Mouse (Mus musculus) cerebellum, postnatal 25 days (tissue): ENCODE data around the gene Mcu.

Source experiments
- DNase-seq, 2 experiments: peaks; one replicate each; pipeline ENCODE4 v3.0.0; 2021; ENCODE audit warnings: mixed read lengths in 2 of 2

Gene Mcu

DNA sequence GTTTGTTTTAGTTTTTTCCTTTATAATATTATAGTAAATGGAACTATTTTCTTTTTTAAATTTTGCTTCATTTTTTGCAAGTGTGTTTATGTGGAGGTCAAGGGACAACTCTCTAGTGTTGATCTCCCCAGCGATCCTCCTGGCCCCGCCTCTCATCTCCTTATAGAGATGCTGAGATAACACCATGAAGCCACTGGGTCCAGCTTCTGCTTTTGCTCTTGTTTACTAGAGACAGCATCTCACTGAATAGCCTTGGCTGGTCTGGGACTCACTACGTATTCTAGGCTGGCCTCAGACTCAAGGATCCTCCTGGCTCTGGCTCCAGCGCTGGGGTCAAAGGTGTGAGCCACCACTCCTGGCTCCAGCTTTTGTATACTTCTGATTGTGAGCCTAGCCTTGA is 197.0 kb downstream of the Mcu start:
- no peak for DNase-seq

DNA sequence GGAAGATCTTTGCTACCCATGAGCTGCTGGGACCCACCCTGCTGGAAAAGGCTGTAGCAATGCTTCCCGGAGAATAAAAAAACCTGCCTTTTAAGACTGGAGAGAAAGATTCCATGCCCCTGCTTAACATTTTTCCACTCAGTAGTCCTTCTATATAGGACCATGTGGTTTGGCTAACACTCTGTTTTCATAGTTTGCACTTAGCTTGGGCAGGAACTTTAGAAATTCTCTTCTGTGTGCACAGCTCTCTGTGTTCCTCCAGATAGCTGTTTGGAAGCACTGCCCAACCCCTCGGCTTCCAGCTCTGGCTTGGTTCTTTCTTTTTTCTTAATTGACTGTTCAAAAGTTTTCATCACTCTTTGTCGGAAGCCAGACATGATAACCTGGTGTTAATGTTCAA is 199.9 kb downstream of the Mcu start:
- DNase-seq = no peak

GRCm38 (mm10) chr10:59413711-59414110 is 202.8 kb downstream of the Mcu start:
- no peak for DNase-seq

DNA sequence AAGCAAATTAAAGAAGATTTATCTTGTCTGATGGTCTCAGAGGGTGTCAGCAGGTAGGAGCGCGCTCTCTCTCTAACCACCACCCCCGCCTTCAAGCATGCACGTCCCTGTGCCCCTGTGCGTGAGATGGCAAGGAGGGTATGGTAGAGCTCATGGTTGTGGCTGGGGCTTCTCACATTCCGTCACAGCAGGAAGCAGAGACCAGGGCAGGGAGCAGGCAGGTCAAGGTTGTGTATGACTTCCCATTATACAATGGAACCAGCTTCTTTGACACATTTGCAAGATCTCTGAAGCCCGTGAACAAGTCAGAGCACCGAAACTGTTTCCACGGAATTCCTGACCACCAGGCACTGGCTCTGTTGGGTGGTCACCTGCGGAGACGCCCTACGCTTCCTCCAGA is 206.2 kb downstream of the Mcu start:
- DNase-seq = no peak

- DNase-seq = no peak
These were observed 208.0 kb downstream of the Mcu start for GRCm38 (mm10) chr10:59408499-59408898.

DNA sequence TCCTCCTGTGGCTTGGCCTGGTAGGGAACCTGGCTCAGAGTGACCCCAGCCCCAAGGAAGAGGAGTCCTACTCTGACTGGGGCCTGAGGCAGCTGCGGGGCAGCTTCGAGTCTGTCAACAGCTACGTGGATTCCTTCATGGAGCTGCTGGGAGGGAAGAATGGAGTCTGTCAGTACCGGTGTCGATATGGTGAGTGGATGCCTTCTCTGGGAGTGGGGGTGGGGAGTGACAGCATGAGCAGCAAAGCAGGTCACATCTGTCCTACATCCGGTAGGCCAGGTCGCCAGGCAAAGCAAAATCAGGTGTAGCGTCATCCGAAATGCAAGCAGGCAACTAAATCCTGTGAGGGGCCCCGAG is 212.7 kb downstream of the Mcu start:
- DNase-seq = no peak

DNA sequence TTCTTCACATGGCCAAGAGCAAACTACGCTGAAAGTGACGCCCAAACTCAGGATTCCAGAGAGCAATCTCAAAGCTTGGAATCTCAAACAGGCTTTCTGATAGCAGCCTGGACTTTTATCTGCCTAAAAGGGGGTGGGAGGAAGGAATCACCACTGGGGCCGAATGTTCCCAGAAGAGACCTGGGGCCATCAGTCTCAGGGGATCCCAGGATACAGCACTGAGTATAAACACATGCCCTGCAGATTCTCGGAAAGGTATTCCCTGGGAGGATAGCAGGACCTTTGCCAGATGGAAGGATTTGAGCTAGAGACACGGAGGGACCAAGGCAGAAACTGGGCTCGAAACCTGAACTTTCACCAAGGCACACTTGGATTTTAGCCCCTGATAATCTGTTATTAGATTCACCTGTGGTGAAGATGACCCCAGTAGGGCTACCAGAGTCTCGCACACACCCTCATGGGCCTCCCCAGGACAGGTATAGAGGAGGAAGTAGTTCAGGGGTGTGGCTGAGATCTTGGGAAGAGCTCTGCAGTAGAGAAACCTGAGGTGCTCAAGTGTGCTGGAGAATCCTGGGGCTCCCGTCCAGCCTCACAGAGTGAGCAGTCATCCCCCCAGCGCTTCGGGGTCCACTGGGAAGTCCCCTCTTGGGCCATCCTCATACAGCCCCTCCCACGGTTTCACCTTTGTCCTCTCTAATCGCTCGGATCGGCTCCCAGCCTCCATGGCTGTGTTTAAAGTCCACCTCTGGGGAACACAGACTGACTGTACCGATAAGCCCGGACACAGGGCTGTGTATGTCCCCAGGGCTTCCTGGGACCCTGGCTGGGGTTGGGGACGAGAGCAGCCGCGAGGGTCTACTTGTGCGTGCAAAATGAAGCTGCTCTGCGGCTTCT is 213.3 kb downstream of the Mcu start, which contains the start of gene Pla2g12b:
Gene Pla2g12b, plus strand, starts transcription at position 762 of the 894 bp plus-strand sequence.
- no peak for DNase-seq
